In the genomic region with DNA sequence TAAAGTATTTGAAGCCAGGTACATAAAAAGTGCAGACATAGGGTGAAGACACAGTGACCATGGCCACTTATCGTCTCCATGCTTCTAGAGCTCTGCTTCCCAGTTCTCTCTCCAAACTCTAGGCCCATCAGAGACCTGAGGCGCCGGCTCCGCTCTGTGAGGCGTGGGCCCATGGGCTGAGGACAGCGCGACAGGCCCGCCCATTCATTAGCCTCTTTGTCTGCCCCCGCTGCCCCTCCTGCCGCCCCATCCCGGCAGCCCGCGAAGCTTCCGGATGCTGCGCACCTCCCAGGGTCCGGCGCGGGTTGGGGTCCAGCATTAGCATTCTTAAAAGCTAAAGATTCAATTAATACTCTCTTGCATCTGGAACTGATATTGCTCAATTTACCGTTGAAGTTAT, we compare ENCODE assay signal across 16 mouse cellular contexts. TPM values are rescaled to one million over a fixed set of nuclear protein-coding genes. Genes with fewer than 3 reads are reported as not detected.
DNase-seq lines count a peak whose midpoint lies in the region; ATAC-seq lines count a peak whose summit lies in the region.
"Had no signal": no experiment of that assay in that cellular context is flagged by ENCODE, and none has a peak within 500 bp of the region (broad histone marks: within the 10 kb centered on the region; RNA-seq: fewer than 3 reads in every experiment).

No protein-coding gene starts in this region.

- no peaks in the 10 kb centered on the region for H3K27me3 ChIP-seq in forebrain, embryonic 13.5 days
- no peaks in the 10 kb centered on the region for H3K27me3 ChIP-seq in forebrain, embryonic 11.5 days (ENCODE audit: control insufficient read depth, insufficient read depth, low read length)
- H3K27me3 ChIP-seq in embryonic facial prominence, embryonic 12.5 days: no peaks in the 10 kb centered on the region
- H3K27me3 ChIP-seq in hindbrain, embryonic 16.5 days (replicated peaks; ENCODE audit: control insufficient read depth, insufficient read depth, low read length): no peaks in the 10 kb centered on the region
- H3K27me3 ChIP-seq in neural tube, embryonic 15.5 days (replicated peaks): no peaks in the 10 kb centered on the region

- H3K9ac ChIP-seq in forebrain, embryonic 13.5 days: no peak overlapping the region
- H3K9ac ChIP-seq in forebrain, embryonic 11.5 days (ENCODE audit: low read length): no peak overlapping the region
- H3K9ac ChIP-seq in embryonic facial prominence, embryonic 12.5 days: no peak overlapping the region
- H3K9ac ChIP-seq in hindbrain, embryonic 16.5 days (ENCODE audit: low read depth, low read length): no peak overlapping the region
- H3K9ac ChIP-seq in neural tube, embryonic 15.5 days (replicated peaks): no peak overlapping the region
- H3K9ac ChIP-seq: liver, embryonic 14.5 days had no signal

- no peak for DNase-seq in forebrain, embryonic 11.5 days (ENCODE audit: low spot score)
- no peak for DNase-seq in gastrocnemius, adult 8-10 months (ENCODE audit: low spot score in 2 of 2)
- no peak for DNase-seq in right cerebral cortex, adult 2 months (ENCODE audit: low spot score in 2 of 2)
- DNase-seq: adrenal gland, postnatal 14 days; cerebellum, postnatal 36 days; lung, postnatal 14 days had no signal

- 37% methylated on average over 19 of the region's 19 CpGs for whole genome bisulfite sequencing in forebrain, embryonic 13.5 days
- 55% methylated on average over 19 of the region's 19 CpGs for WGBS in forebrain, embryonic 11.5 days
- 53% methylated on average over 19 of the region's 19 CpGs for WGBS in embryonic facial prominence, embryonic 12.5 days
- WGBS in hindbrain, embryonic 16.5 days: 43% methylated on average over 19 of the region's 19 CpGs
- 42% methylated on average over 19 of the region's 19 CpGs for WGBS in neural tube, embryonic 15.5 days

- H3K4me2 ChIP-seq in forebrain, embryonic 13.5 days: peak overlapping the region; percentile 36; the same call in 1 of the 2 replicates
- H3K4me2 ChIP-seq in forebrain, embryonic 11.5 days (ENCODE audit: low read depth, low read length, severe bottlenecking): no peak overlapping the region
- peak overlapping the region; percentile 35; the same call in 1 of the 2 replicates for H3K4me2 ChIP-seq in embryonic facial prominence, embryonic 12.5 days (replicated peaks)
- H3K4me2 ChIP-seq in hindbrain, embryonic 16.5 days (ENCODE audit: low read length): peak overlapping the region; percentile 36
- H3K4me2 ChIP-seq in neural tube, embryonic 15.5 days: peak overlapping the region; percentile 43

- no peak overlapping the region for H3K27ac ChIP-seq in forebrain, embryonic 13.5 days
- no peak overlapping the region for H3K27ac ChIP-seq in forebrain, embryonic 11.5 days (ENCODE audit: low read depth, low read length)
- no peak overlapping the region for H3K27ac ChIP-seq in embryonic facial prominence, embryonic 12.5 days
- no peak overlapping the region for H3K27ac ChIP-seq in hindbrain, embryonic 16.5 days (ENCODE audit: low read depth, low read length)
- H3K27ac ChIP-seq in neural tube, embryonic 15.5 days (replicated peaks): no peak overlapping the region
- H3K27ac ChIP-seq: liver, embryonic 14.5 days had no signal

- H3K4me1 ChIP-seq in forebrain, embryonic 13.5 days: no peaks in the 10 kb centered on the region
- H3K4me1 ChIP-seq in forebrain, embryonic 11.5 days (replicated peaks; ENCODE audit: control insufficient read depth, insufficient read depth, low read length): no peaks in the 10 kb centered on the region
- H3K4me1 ChIP-seq in embryonic facial prominence, embryonic 12.5 days: no peaks in the 10 kb centered on the region
- no peaks in the 10 kb centered on the region for H3K4me1 ChIP-seq in hindbrain, embryonic 16.5 days (ENCODE audit: control insufficient read depth, insufficient read depth, low read depth, low read length)
- peaks cover 2% of the 10 kb centered on the region; the same call in 1 of the 2 replicates for H3K4me1 ChIP-seq in neural tube, embryonic 15.5 days

- no peak overlapping the region for H3K4me3 ChIP-seq in forebrain, embryonic 13.5 days
- no peak overlapping the region for H3K4me3 ChIP-seq in forebrain, embryonic 11.5 days (ENCODE audit: low read depth, low read length)
- H3K4me3 ChIP-seq in embryonic facial prominence, embryonic 12.5 days: no peak overlapping the region
- no peak overlapping the region for H3K4me3 ChIP-seq in hindbrain, embryonic 16.5 days (ENCODE audit: low read length)
- no peak overlapping the region for H3K4me3 ChIP-seq in neural tube, embryonic 15.5 days (replicated peaks)

- H3K36me3 ChIP-seq in forebrain, embryonic 13.5 days (ENCODE audit: poor library complexity, severe bottlenecking): no peaks in the 10 kb centered on the region
- no peaks in the 10 kb centered on the region for H3K36me3 ChIP-seq in forebrain, embryonic 11.5 days (ENCODE audit: control insufficient read depth, insufficient read depth, low read length)
- no peaks in the 10 kb centered on the region for H3K36me3 ChIP-seq in embryonic facial prominence, embryonic 12.5 days
- H3K36me3 ChIP-seq in hindbrain, embryonic 16.5 days (ENCODE audit: control insufficient read depth, insufficient read depth, low read length): no peaks in the 10 kb centered on the region
- no peaks in the 10 kb centered on the region for H3K36me3 ChIP-seq in neural tube, embryonic 15.5 days

- no peaks in the 10 kb centered on the region for H3K9me3 ChIP-seq in forebrain, embryonic 13.5 days (replicated peaks)
- H3K9me3 ChIP-seq in forebrain, embryonic 11.5 days (ENCODE audit: control insufficient read depth, low read length): no peaks in the 10 kb centered on the region
- no peaks in the 10 kb centered on the region for H3K9me3 ChIP-seq in embryonic facial prominence, embryonic 12.5 days
- H3K9me3 ChIP-seq in hindbrain, embryonic 16.5 days (ENCODE audit: control insufficient read depth, low read length): no peaks in the 10 kb centered on the region
- H3K9me3 ChIP-seq in neural tube, embryonic 15.5 days (replicated peaks): no peaks in the 10 kb centered on the region

- ATAC-seq in forebrain, embryonic 13.5 days: no peak
- no peak for ATAC-seq in forebrain, embryonic 11.5 days (replicated peaks; ENCODE audit: low FRiP score)
- ATAC-seq in embryonic facial prominence, embryonic 12.5 days (ENCODE audit: insufficient number of reproducible peaks, insufficient read depth, low FRiP score, low TSS enrichment): no peak
- no peak for ATAC-seq in hindbrain, embryonic 16.5 days
- no peak for ATAC-seq in neural tube, embryonic 15.5 days (ENCODE audit: low FRiP score)
- no peak for ATAC-seq in megakaryocyte, adult 5-6 weeks (ENCODE audit: poor library complexity, severe bottlenecking)

RNA-seq across cellular contexts. Expression of a gene that starts 11.0 kb away (rescaled TPM):
- not detected in 2 replicates for polyA plus RNA-seq in forebrain, embryonic 13.5 days (2015; fragmentation: Nextera tagmentation; extraction: Ambion mirVana)
- not detected in 2 replicates for polyA plus RNA-seq in forebrain, embryonic 11.5 days (2014; fragmentation: Nextera tagmentation; extraction: Ambion mirVana)
- polyA plus RNA-seq in embryonic facial prominence, embryonic 12.5 days (2016; fragmentation: Nextera tagmentation; extraction: Ambion mirVana): not detected in 2 replicates
- polyA plus RNA-seq in hindbrain, embryonic 16.5 days (2015; fragmentation: Nextera tagmentation; extraction: Ambion mirVana): not detected in 2 replicates
- polyA plus RNA-seq in neural tube, embryonic 15.5 days (2015; fragmentation: Nextera tagmentation; extraction: Ambion mirVana): not detected in 2 replicates
- 1.0 TPM in 1 of 2 replicates, not detected in the other for total RNA-seq in megakaryocyte, adult 5-6 weeks (2015)
- not detected in 2 replicates for total RNA-seq in megakaryocyte, adult 5-6 weeks (2017)
- total RNA-seq in gastrocnemius, adult 8-10 months (2022): not detected
- total RNA-seq: adrenal gland, postnatal 14 days; gastrocnemius, postnatal 4 days; left cerebral cortex, adult 8-10 months had no signal
- polyA plus RNA-seq: heart, embryonic 16.5 days; intestine, embryonic 14.5 days had no signal

RNA-seq across cellular contexts. Expression of a gene that starts 15.2 kb away (rescaled TPM):
- 0.32 and 0.53 TPM in 2 replicates for polyA plus RNA-seq in forebrain, embryonic 13.5 days (2015; fragmentation: Nextera tagmentation; extraction: Ambion mirVana)
- 1.5 TPM in 1 of 2 replicates, not detected in the other for polyA plus RNA-seq in forebrain, embryonic 11.5 days (2014; fragmentation: Nextera tagmentation; extraction: Ambion mirVana)
- 2.9 TPM in 1 of 2 replicates, not detected in the other for polyA plus RNA-seq in embryonic facial prominence, embryonic 12.5 days (2016; fragmentation: Nextera tagmentation; extraction: Ambion mirVana)
- 0.98 TPM in 1 of 2 replicates, not detected in the other for polyA plus RNA-seq in hindbrain, embryonic 16.5 days (2015; fragmentation: Nextera tagmentation; extraction: Ambion mirVana)
- polyA plus RNA-seq in neural tube, embryonic 15.5 days (2015; fragmentation: Nextera tagmentation; extraction: Ambion mirVana): 0.44 and 1.8 TPM in 2 replicates
- total RNA-seq in megakaryocyte, adult 5-6 weeks (2015): 135 and 136 TPM in 2 replicates
- total RNA-seq in megakaryocyte, adult 5-6 weeks (2017): 136 and 159 TPM in 2 replicates
- total RNA-seq in gastrocnemius, adult 8-10 months (2022): not detected
- total RNA-seq: left cerebral cortex, adult 8-10 months had no signal

RNA-seq across cellular contexts. Expression of a gene that starts 22.0 kb away (rescaled TPM):
- not detected in 2 replicates for polyA plus RNA-seq in forebrain, embryonic 13.5 days (2015; fragmentation: Nextera tagmentation; extraction: Ambion mirVana)
- polyA plus RNA-seq in forebrain, embryonic 11.5 days (2014; fragmentation: Nextera tagmentation; extraction: Ambion mirVana): not detected in 2 replicates
- polyA plus RNA-seq in embryonic facial prominence, embryonic 12.5 days (2016; fragmentation: Nextera tagmentation; extraction: Ambion mirVana): 0.99 TPM in 1 of 2 replicates, not detected in the other
- polyA plus RNA-seq in hindbrain, embryonic 16.5 days (2015; fragmentation: Nextera tagmentation; extraction: Ambion mirVana): 0.56 TPM in 1 of 2 replicates, not detected in the other
- polyA plus RNA-seq in neural tube, embryonic 15.5 days (2015; fragmentation: Nextera tagmentation; extraction: Ambion mirVana): not detected in 2 replicates
- total RNA-seq in megakaryocyte, adult 5-6 weeks (2015): 1.1 TPM in 1 of 2 replicates, not detected in the other
- total RNA-seq in megakaryocyte, adult 5-6 weeks (2017): not detected in 2 replicates
- total RNA-seq in gastrocnemius, adult 8-10 months (2022): not detected
- total RNA-seq: adrenal gland, postnatal 14 days; left cerebral cortex, adult 8-10 months had no signal
- polyA plus RNA-seq: heart, embryonic 16.5 days; intestine, embryonic 14.5 days had no signal

RNA-seq across cellular contexts. Expression of a gene that starts 42.6 kb away (rescaled TPM):
- not detected in 2 replicates for polyA plus RNA-seq in forebrain, embryonic 13.5 days (2015; fragmentation: Nextera tagmentation; extraction: Ambion mirVana)
- polyA plus RNA-seq in forebrain, embryonic 11.5 days (2014; fragmentation: Nextera tagmentation; extraction: Ambion mirVana): 0.90 TPM in 1 of 2 replicates, not detected in the other
- polyA plus RNA-seq in embryonic facial prominence, embryonic 12.5 days (2016; fragmentation: Nextera tagmentation; extraction: Ambion mirVana): 1.9 TPM in 1 of 2 replicates, not detected in the other
- not detected in 2 replicates for polyA plus RNA-seq in hindbrain, embryonic 16.5 days (2015; fragmentation: Nextera tagmentation; extraction: Ambion mirVana)
- polyA plus RNA-seq in neural tube, embryonic 15.5 days (2015; fragmentation: Nextera tagmentation; extraction: Ambion mirVana): 0.72 and 1.0 TPM in 2 replicates
- 187 and 247 TPM in 2 replicates for total RNA-seq in megakaryocyte, adult 5-6 weeks (2015)
- 52.8 and 60.3 TPM in 2 replicates for total RNA-seq in megakaryocyte, adult 5-6 weeks (2017)
- total RNA-seq in gastrocnemius, adult 8-10 months (2022): not detected
- total RNA-seq: adrenal gland, postnatal 14 days; left cerebral cortex, adult 8-10 months had no signal
- polyA plus RNA-seq: intestine, embryonic 14.5 days had no signal
